Mouse (Mus musculus) midbrain, embryonic 13.5 days (tissue): ENCODE measurements around the gene Upk3b. TPM values are rescaled to one million over a fixed set of nuclear protein-coding genes. Genes with fewer than 3 reads are reported as not detected.
"Not testable (repeated sequence)": the region's sequence is repeated elsewhere in the genome, so short reads cannot be mapped to it uniquely, and the experiment has no call there.

Source experiments
- ATAC-seq: fragments of 200-750 bp; cut with Nextera tagmentation; 2 replicates; pipeline ENCODE4 v1.8.0; 2017; ENCODE audit warnings: mild to moderate bottlenecking, moderate TSS enrichment, moderate library complexity
- H3K27ac ChIP-seq: fragments of 300-500 bp; sonication (generic); 2 replicates; pipeline ENCODE4 v1.5.1; 2015; ENCODE audit warnings: inconsistent platforms, mild to moderate bottlenecking, moderate library complexity
- H3K27me3 ChIP-seq: fragments of 300-500 bp; sonication (generic); 2 replicates; pipeline ENCODE4 v1.6.1; 2015; ENCODE audit warnings: mild to moderate bottlenecking, inconsistent platforms
- H3K36me3 ChIP-seq: fragments of 300-500 bp; sonication (generic); 2 replicates; pipeline ENCODE4 v1.6.1; 2015; ENCODE audit warnings: mild to moderate bottlenecking, inconsistent platforms
- H3K4me1 ChIP-seq: fragments of 300-500 bp; sonication (generic); replicated peaks from 2 replicates; pipeline ENCODE4 v1.6.1; 2015; ENCODE audit warnings: inconsistent platforms
- H3K4me2 ChIP-seq: fragments of 300-500 bp; sonication (generic); replicated peaks from 2 replicates; pipeline ENCODE4 v1.6.1; 2015; ENCODE audit warnings: moderate library complexity, mild to moderate bottlenecking, inconsistent platforms
- H3K4me3 ChIP-seq: fragments of 300-500 bp; sonication (generic); replicated peaks from 2 replicates; pipeline ENCODE4 v1.5.1; 2015; ENCODE audit warnings: mild to moderate bottlenecking, inconsistent platforms
- H3K9ac ChIP-seq: fragments of 300-500 bp; sonication (generic); replicated peaks from 2 replicates; pipeline ENCODE4 v1.6.1; 2015; ENCODE audit warnings: mild to moderate bottlenecking, inconsistent platforms
- H3K9me3 ChIP-seq: fragments of 300-500 bp; sonication (generic); 2 replicates; pipeline ENCODE4 v1.6.1; 2016; ENCODE audit warnings: mild to moderate bottlenecking, inconsistent platforms
- WGBS: fragments of 180-500 bp; shearing (Covaris S2); methylation state at CpG from one replicate; pipeline ENCODE4 v1.1.7; 2015; 5-methylcytosine and 5-hydroxymethylcytosine counted together
- polyA plus RNA-seq: library from polyadenylated mRNA; unstranded; fragments of >200 nt; fragmentation: Nextera tagmentation; extraction: Ambion mirVana; gene quantifications from 2 replicates; pipeline ENCODE4 v1.2.1, GENCODE M21; 2015

Gene Upk3b
- polyA plus RNA-seq, 1 experiment from 2014 or later: not detected

DNA sequence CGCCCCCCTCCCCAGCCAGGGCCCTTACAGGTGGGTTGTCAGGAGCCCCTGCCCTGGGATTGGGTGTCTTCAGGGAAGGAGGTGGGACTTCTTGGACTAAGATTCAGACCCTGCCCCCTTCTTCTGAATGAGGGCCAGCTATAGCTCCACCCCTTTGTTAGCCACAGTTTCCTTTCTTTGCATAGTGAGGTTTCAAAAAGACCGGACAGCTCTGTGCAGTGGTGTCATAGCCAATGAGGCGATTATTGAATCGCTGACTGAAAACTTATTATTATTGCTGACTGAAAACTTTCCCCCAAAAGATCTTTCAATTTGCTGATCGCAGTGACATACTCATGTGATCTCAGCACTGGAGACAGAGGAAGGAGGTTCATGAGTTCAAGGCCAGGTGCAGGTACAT lies 1.9 kb downstream of the Upk3b start:
- no peaks in the 10 kb centered on the region for H3K9me3 ChIP-seq
- no peaks in the 10 kb centered on the region for H3K27me3 ChIP-seq
- ATAC-seq: no peak
- no peak overlapping the region for H3K4me2 ChIP-seq
- H3K4me3 ChIP-seq: no peak overlapping the region
- no peaks in the 10 kb centered on the region for H3K36me3 ChIP-seq
- no peak overlapping the region for H3K27ac ChIP-seq
- WGBS: 44% methylated on average over 5 of the region's 5 CpGs
- no peak overlapping the region for H3K9ac ChIP-seq
- no peaks in the 10 kb centered on the region for H3K4me1 ChIP-seq

- Histone ChIP-seq H3K27me3 (no peaks in the 10 kb centered on the region), H3K9me3 (no peaks in the 10 kb centered on the region), H3K4me1 (no peaks in the 10 kb centered on the region), H3K27ac (no peak overlapping the region), H3K4me2 (no peak overlapping the region), H3K36me3 (no peaks in the 10 kb centered on the region), H3K4me3 (no peak overlapping the region), H3K9ac (no peak overlapping the region)
- WGBS: 32% methylated on average over 2 of the region's 2 CpGs
- no peak for ATAC-seq
Observed at GRCm38 (mm10) chr5:136041260-136041659, 3.0 kb downstream of the Upk3b start.

- ATAC-seq: no peak
- Histone ChIP-seq H3K36me3 (no peaks in the 10 kb centered on the region), H3K9me3 (no peaks in the 10 kb centered on the region), H3K27ac (no peak overlapping the region), H3K4me1 (no peaks in the 10 kb centered on the region), H3K4me3 (no peak overlapping the region), H3K27me3 (no peaks in the 10 kb centered on the region), H3K4me2 (no peak overlapping the region), H3K9ac (no peak overlapping the region)
- WGBS: 97% methylated on average over 8 of the region's 8 CpGs
Observed at GRCm38 (mm10) chr5:136041666-136042065, 3.4 kb downstream of the Upk3b start.

- Histone ChIP-seq H3K4me1 (no peaks in the 10 kb centered on the region), H3K9me3 (no peaks in the 10 kb centered on the region), H3K4me2 (no peak overlapping the region), H3K27ac (no peak overlapping the region), H3K9ac (no peak overlapping the region), H3K36me3 (no peaks in the 10 kb centered on the region), H3K4me3 (no peak overlapping the region), H3K27me3 (no peaks in the 10 kb centered on the region)
- ATAC-seq: no peak
- WGBS: 78% methylated on average over 13 of the region's 13 CpGs
Observed at GRCm38 (mm10) chr5:136044865-136045264, 6.6 kb downstream of the Upk3b start.

- no peak overlapping the region for H3K27ac ChIP-seq
- WGBS: 49% methylated on average over 9 of the region's 9 CpGs
- no peak overlapping the region for H3K9ac ChIP-seq
- no peaks in the 10 kb centered on the region for H3K36me3 ChIP-seq
- H3K4me3 ChIP-seq: no peak overlapping the region
- H3K27me3 ChIP-seq: no peaks in the 10 kb centered on the region
- no peak overlapping the region for H3K4me2 ChIP-seq
- no peaks in the 10 kb centered on the region for H3K9me3 ChIP-seq
- ATAC-seq: no peak
- H3K4me1 ChIP-seq: no peaks in the 10 kb centered on the region
Observed at GRCm38 (mm10) chr5:136045408-136045807, 7.1 kb downstream of the Upk3b start.

GRCm38 (mm10) chr5:136045987-136046386 lies 7.7 kb downstream of the Upk3b start:
- H3K27ac ChIP-seq: no peak overlapping the region
- H3K9ac ChIP-seq: no peak overlapping the region
- no peak overlapping the region for H3K4me3 ChIP-seq
- no peaks in the 10 kb centered on the region for H3K27me3 ChIP-seq
- no peaks in the 10 kb centered on the region for H3K9me3 ChIP-seq
- no peaks in the 10 kb centered on the region for H3K36me3 ChIP-seq
- no peak overlapping the region for H3K4me2 ChIP-seq
- H3K4me1 ChIP-seq: no peaks in the 10 kb centered on the region
- ATAC-seq: no peak; the same call in 1 of the 2 replicates
- WGBS: 4% methylated on average over 10 of the region's 10 CpGs

GRCm38 (mm10) chr5:136048541-136048940 lies 10.2 kb downstream of the Upk3b start:
- H3K27ac ChIP-seq, H3K27me3 ChIP-seq, H3K9ac ChIP-seq, ATAC-seq, H3K4me3 ChIP-seq, H3K36me3 ChIP-seq, H3K9me3 ChIP-seq, H3K4me2 ChIP-seq: not testable (repeated sequence)
- H3K4me1 ChIP-seq: peaks cover 11% of the 10 kb centered on the region

DNA sequence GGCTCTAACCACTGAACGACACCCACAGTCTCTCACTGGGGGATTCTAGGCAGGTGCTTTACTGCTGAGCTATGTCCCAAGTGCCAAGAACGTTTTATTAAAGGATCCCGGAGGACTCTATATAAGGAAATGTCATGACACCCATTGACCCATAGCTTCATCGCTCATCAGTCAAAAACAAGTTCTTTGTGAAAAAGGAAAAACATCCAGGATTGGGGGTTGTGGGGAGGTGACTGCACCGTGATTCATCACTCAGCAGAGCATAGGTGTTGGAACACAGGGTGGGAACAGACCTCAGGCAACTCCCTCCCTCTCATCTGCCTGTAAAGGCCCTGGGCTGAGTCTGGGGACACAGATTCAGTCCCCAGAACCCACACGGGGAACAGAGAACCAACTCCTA lies 11.6 kb downstream of the Upk3b start:
- Histone ChIP-seq H3K27me3 (no peaks in the 10 kb centered on the region), H3K4me2 (no peak overlapping the region), H3K36me3 (no peaks in the 10 kb centered on the region), H3K4me1 (peaks cover 11% of the 10 kb centered on the region), H3K27ac (no peak overlapping the region), H3K9me3 (no peaks in the 10 kb centered on the region), H3K9ac (no peak overlapping the region), H3K4me3 (no peak overlapping the region)
- 82% methylated on average over 6 of the region's 6 CpGs for WGBS
- no peak for ATAC-seq

GRCm38 (mm10) chr5:136051231-136052085 lies 13.2 kb downstream of the Upk3b start:
- 0 out of 2 replicates have a peak overlapping the region, but pooled peaks have one; percentile 1 for H3K4me2 ChIP-seq
- 7% methylated on average over 10 of the region's 10 CpGs for WGBS
- H3K9me3 ChIP-seq: no peaks in the 10 kb centered on the region
- peak; percentile 70 for ATAC-seq
- no peaks in the 10 kb centered on the region; the same call in 1 of the 2 replicates for H3K27me3 ChIP-seq
- peaks cover 11% of the 10 kb centered on the region for H3K4me1 ChIP-seq
- H3K9ac ChIP-seq: no peak overlapping the region
- no peak overlapping the region for H3K4me3 ChIP-seq
- H3K27ac ChIP-seq: no peak overlapping the region
- no peaks in the 10 kb centered on the region for H3K36me3 ChIP-seq

GRCm38 (mm10) chr5:136052861-136053655 lies 14.8 kb downstream of the Upk3b start:
- Histone ChIP-seq H3K27me3 (no peaks in the 10 kb centered on the region; the same call in 1 of the 2 replicates), H3K4me1 (peaks cover 11% of the 10 kb centered on the region)
- ATAC-seq: no peak

GRCm38 (mm10) chr5:136054301-136055077 lies 16.2 kb downstream of the Upk3b start, which contains the start of gene Upk3bl:
Upk3bl (plus strand) TSS chr5:136054492.
- no peak for ATAC-seq
- WGBS: 92% methylated on average over 11 of the region's 11 CpGs
- no peak within 1 kb of the TSS for H3K27ac ChIP-seq
- peaks cover 11% of the 10 kb centered on the region for H3K4me1 ChIP-seq
- H3K9ac ChIP-seq: no peak within 1 kb of the TSS
- H3K4me3 ChIP-seq: no peak within 1 kb of the TSS
- no peaks in the 10 kb centered on the region for H3K36me3 ChIP-seq
- no peaks in the 10 kb centered on the region; the same call in 1 of the 2 replicates for H3K27me3 ChIP-seq
- no peaks in the 10 kb centered on the region for H3K9me3 ChIP-seq
- no peak within 1 kb of the TSS for H3K4me2 ChIP-seq

More at GRCm38 (mm10) chr5:136052861-136053655, 14.8 kb downstream of the Upk3b start:
- H3K4me3 ChIP-seq: no peak overlapping the region
- no peak overlapping the region for H3K4me2 ChIP-seq
- no peak overlapping the region for H3K9ac ChIP-seq
- H3K36me3 ChIP-seq: no peaks in the 10 kb centered on the region
- H3K27ac ChIP-seq: no peak overlapping the region
- WGBS: 85% methylated on average over 8 of the region's 8 CpGs
- H3K9me3 ChIP-seq: no peaks in the 10 kb centered on the region
